Mouse (Mus musculus): ENCODE data around the gene Prr15l. TPM values are rescaled to one million over a fixed set of nuclear protein-coding genes. Genes with fewer than 3 reads are reported as not detected.

Prr15l gene
- total RNA-seq (2021) = under 1 TPM; 0.32 to 0.36 TPM

DNA sequence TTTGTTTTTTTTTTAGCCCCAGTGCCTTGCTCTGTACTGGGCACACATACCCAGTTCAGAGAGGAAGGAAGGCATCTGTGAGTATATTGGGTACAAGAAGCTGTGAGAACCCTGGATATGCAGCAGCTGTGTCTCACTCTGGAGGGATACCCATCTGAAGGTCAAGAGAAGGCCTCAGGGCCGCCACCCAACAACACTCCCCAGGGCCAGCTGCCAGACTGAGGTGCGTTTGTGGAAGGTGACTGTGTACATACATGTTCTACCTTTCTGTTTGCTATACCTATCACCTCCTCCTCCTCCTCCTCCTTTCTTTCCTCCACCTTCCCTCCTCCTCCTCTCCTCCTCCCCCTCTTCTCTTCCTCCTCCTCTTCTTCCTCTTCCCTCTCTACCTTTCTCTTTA, at the start of gene Prr15l:
Gene Prr15l (plus strand): TSS at position 17 of the 400 bp plus-strand sequence.
- no peak for DNase-seq

DNA sequence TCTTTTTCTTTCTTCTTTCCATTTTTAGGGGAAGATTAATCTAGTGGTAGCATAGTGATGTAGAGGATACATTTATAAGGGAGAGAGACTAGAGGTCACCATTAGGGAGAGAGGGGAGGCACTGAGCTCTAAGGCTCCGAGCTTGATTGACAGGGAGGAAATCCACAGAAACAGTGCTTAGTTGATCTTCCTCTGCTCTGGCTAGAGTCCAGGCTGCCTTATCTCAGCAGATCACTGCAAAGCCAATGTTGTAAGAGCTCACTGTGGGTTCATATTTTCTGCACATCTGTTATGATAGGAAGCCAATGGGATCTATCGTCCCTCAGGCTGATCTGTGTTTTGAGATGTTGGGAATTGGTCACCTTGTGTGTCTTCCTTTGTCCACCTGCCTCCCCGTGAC, 49.2 kb upstream of the Prr15l start:
- DNase-seq = no peak

DNA sequence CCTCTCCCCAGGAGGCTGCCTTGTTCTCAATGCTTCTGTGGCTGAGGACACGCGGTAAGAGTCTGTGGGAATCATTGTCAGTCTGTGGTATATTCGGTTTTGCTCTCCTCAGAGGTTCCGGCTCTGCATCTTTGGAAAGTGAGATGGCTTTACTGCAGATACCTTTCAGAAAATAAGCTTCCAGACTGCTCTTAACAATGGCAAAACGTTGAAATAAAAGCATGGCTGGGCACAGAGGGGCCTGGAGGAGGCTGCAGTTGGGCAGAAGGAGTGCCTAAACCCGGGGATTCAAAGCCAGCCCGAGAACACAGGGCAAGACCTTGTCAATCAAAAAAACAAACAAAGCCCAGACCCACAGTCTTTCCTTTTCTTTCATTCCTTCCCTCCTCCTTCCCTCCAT, 48.5 kb upstream of the Prr15l start:
- no peak for DNase-seq

DNA sequence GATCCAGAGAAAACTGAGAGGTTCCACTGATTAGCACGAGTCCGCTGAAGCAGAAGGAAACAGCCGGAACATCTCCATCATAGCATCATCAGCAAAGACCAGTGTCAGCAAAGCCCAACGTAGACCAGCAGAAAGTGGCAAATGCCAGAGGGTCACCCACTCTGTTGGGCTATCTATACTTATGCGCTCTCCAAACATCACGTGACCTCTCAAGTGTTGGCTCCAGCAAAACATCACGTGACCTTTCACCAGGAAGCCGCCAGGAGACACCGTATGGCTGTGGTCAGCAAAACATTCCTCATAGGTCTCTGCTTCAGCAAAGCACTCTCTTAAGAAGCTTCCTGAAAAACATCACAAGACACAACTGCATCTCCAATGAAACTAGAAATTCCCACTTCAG, 47.6 kb upstream of the Prr15l start:
- DNase-seq = no peak

DNA sequence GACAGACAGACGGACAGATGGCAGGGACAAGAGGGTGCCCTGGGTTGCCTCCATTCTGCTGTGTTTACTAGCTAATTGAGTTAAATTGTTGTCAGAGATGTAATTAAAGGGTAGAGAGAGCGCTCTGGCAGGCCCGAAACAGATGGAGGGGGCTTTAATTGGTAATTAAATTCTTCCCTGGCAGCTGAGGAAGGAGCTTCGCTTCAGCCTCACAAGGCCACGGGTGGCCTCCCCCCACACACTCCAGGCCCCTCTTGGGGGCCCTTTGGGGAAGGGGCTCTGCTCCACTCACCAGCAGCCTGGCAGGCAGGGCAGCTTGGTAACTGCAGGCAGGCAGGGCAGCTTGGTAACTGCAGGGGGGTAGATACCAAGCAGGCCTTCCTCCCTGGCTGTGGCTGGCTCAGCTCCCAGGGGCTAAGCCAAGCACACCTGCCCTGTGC, 42.0 kb upstream of the Prr15l start:
- DNase-seq = no peak

DNA sequence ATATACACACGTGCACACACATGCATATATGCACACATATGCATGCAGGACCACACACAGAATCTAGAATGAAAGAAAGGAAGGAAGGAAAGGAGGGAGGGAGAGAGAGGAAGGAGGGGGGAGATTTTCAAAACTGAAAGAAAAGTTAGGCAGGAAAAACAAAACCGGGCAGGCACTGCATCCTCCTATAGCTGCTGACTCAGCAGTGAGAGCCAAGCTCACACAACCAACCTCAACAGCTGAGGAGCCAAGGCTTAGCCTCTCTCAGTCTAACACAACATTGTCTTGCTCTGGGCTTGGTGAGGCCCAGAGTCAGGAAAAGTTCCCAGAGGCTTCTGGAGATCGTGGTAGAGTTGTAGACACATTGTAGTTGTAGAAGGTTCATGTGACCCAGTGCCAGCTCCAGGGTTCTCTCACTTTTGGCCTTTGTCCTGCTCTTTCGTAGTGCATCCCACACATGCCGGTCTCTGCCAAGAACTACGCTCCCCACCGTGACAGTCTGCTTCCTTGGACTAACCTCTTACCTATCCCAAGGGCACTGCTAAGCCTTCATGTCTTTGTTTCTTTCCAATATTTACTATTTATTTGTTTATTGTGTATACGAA, 40.9 kb upstream of the Prr15l start:
- no peak for DNase-seq

DNA sequence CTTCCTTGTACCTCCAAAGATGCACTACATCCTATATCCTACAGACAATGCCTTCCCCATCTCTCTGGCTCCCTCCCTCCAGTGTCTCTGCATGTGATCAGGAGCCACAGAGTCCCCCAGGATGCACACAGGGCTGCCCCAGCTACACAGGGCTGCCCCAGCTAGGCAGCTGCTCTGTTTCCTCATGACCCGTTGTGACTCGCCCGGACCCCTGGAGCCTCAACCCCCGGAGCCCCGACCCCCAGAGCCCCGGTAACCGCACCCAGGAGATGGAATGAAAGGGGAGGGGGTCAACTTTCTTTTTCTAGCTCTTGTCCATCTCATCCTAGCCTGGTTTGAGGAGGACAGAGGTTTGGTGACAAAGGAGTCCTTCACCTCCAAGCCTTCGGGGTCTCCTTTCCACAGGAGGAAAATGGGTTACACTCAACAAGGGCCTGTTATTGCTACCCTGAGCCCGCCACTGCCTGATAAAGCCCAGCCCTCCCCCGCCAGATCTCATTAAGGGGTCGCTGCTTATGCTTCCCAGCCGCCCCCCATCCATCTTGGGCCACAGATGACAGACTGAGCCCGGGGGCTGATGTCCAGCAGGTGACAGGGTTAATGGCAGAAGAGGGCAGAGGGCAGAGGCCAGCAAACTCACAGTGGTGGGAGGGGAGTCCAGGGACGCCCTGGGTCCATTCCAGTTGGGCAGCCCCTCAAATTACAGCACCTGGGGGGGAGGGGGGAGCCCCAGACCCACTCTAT, 35.9 kb upstream of the Prr15l start:
- DNase-seq = no peak

DNA sequence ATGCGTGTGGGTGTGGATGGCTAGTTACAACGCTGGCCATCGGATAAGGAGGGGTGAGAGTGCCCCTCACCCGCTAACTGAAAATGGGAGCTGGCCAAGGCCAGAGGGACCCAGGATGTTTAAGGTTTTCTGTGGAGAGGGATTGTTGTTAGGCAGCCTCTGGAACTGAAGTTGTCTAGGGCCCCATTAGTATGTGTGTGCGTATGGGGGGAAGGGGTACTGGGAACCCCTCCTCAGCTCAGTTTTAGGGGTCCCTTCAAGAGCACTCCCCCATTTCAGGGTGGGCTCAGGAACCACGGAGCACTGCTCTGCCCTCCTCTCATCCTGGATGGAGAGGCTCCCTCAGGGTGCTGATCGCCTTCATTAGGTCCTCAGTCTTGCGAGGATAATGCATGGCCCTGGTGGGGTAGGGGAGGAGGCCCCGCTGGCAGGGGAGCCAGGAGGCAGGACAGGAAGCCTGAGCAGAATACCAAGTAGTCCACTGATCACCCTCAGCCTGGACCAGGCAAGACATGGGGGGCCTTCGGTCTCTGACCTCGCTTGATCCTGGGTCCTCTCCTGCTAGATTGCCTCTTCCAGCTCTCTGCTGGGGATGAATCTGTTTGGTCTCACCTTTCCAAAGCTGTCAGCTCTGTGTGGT, 34.6 kb upstream of the Prr15l start:
- DNase-seq = no peak

DNA sequence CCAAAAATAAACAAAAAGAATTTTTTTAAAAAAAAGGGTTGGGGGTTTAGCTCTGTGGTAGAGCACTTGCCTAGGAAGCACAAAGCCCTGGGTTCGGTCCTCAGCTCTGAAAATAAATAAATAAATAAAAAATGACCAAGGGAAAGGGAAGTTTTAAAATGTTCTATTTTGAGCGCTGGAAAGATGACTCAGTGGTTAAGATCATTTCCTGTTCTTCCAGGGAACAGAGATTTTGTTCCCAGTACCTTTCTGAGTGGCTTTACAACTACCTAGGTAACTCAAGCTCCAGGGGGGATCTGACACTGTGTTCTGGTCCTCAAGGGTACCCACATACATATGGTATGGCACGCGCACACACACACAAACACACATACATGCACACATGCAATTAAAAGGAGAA, 32.0 kb upstream of the Prr15l start:
- DNase-seq = no peak

DNA sequence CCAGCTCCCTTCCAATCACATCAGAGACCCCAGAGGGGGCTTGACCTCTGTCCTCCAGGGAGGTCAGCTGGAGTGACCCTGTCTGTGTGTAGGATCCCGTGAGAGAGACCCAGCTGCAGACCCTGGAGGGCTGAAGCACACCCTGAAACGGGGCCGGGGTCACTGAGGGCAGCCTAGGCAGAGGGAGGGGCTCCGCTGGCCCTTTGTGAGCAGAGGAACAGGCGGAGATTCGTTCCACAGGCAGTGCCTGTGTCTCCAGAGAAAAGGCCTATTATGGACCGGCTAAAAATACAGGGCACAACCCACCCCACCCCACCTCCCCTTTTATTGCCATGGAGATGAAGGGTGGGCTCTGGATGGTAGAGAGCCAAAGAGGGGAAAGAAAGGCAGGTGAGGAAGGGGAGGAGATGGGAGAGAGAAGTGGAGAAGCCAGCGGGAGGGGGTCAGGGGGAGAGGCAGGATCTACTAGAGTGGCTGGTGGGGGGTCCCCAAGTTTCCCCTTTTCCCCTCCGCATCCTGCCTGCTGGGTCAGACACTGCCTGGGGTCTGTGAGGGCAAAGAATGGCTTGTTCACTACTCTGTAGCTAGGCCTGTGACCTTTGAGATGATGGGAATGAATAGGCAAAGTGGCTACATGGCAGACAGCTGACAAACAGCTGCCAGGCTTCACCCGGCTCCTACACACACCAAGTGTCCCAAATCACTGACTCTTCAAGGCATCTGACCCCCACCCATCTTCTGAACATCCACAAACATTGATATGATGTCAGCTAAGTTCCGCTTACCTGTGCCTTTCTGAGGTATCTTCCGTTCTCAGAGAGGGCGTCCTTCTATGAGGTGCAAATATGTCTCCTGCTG, 28.2 kb upstream of the Prr15l start:
- no peak for DNase-seq

DNA sequence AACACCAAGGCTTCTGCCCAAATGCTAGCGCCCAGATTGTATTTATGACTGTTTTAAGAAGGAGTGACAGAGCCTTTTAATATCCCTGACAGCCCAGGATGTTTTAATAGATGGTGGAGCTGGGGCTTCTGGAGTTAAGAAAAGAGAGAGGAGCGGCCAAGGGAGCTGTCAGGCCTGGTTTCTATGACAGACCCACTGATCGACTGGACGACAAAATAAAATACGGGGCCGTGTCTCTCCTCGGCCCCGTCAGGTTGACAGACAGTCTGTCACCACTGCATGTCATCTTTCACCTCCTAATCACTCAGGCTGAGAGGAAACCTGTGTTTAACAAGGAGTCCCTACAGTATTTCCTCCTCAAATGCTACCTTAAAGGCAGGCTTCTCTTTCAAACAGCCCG, 26.6 kb upstream of the Prr15l start:
- no peak for DNase-seq

DNA sequence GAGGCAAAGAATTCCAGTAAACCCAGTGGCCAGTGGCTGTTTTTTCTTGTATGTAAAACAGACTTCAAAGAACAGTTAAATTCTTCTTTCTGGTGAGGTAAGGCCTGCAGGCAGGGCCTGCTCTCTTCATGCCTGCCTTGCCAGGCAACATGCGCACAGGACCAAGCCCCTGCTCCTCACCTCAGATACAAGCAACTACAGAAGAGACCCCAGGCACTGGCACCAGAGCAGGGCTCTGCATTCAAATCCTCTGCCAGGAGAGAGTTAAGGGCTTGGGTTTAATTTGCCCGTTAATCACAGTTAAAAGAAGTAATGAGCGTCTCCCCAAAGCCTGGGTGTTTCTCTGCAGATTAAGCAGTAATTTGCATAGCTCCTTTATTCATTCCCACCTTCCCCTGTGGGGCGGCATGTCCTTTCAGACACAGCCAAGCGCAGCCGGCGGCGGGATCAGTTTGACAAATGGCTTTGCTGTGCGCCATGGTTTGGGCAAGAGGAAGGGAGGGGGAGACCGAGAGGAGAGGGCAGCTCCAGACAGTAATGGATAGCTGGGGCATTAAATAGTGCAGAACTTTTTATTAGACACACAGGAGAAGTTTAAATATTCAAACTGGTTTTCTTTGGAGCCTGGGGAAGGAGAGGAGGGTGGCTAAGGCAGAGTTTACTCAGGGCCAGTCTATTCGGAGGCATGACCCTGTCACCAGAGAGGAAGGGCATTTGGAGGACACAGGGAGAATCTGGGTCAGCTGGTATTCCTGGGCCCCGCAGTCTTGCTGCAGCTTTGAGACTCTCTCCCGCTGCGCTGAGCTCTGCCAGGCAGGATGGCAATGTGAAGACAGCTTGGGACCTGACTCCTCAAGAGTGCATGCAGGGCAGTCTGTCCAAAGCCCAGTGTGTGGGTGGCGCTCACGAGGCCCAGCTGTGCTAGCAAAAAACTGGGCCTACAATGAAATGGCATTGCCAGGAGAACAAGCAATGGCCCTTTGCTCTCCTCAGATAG, 25.0 kb upstream of the Prr15l start:
- DNase-seq = no peak

DNA sequence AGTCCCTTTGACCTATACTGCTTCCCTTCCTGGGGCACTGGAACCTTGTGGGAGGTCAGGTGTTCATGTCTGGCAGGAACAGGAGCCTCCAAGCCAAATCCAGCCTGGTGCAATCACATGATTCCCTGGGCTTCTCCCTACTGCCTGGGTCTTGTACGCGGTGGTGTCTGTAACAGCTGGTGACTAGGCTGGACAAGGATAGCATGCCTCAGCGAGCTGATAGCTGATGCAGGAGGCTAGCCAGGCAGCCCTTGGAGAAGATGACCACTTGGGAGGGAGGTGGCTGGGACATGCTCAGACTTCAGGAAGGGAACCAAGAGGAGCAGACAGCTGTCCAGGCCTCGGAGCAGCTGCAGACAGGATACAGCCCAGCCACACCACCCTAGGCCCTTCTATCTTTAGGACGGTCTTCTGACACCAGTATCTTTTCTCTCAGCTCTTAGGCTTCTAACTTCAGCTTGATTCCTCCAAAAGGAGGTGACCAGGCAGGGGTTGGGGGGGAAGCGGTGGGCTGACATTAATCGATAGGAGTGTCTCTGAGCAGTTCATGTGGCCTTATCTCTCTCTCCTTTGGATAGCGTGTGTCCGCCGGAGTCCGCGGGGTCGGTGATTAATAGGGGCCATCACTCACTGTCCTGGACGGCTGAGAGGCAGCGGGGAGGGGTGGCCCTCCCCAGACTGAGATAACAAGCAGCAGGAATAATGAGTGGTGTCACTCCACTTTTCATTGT, 21.3 kb upstream of the Prr15l start:
- DNase-seq = peak; percentile 52

DNA sequence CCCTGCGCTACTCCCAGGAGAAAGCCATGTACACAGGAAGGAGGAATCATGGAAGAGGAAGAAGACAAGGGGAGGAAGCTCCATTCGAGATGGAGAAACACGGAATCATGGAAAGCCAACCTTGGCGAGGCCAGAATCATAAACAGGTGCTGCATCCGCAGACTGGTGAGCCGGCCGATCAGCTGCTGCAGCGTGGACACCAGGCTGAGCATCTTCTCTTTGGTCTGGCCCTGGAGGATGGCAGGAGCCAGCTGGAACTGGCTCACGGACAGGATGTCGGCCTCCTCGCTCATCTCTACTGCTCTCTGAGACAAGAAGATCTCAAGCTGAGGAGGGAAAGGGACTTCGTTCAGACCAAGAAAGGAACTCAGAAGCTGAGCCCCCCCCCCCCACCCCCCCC, 19.3 kb upstream of the Prr15l start:
- no peak for DNase-seq

DNA sequence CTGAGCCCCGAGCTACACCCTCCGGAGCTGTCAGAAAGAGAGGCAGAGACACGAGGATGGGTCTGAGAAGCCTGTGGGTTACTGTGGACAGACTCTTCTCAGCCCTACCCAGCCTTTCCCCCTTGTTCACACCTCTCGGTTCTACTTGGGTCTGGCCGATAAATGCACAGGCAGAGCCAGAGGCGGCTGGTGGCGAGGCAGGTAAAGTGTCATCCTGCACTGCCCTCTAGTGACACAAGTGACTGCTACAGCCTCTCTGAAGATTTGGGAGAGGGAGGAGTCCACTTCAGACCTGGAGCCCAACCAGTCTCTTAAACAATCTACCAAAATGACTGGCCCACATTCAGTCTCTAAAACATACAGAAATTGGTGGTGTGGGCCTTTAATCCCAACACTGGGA, 17.9 kb upstream of the Prr15l start:
- DNase-seq = peak; percentile 90

DNA sequence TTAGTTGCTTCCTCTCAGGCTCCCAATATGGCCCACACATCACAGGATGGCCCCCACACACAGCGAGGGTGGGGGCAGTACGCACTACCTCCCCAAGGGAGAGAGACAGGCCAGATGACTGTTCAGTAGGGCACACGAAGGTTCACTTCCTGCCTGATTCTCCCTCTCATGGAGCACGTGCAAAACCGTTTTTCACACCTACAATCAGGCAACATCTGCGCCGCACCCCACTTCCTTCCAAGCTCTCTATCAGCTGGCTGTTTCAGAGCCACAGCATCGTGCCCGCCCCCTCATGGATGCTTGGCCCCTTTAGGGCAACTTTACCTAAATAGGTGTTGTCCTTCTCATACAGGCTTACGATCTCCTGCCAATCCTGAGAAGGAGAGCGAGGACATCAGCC, 15.2 kb upstream of the Prr15l start:
- no peak for DNase-seq

DNA sequence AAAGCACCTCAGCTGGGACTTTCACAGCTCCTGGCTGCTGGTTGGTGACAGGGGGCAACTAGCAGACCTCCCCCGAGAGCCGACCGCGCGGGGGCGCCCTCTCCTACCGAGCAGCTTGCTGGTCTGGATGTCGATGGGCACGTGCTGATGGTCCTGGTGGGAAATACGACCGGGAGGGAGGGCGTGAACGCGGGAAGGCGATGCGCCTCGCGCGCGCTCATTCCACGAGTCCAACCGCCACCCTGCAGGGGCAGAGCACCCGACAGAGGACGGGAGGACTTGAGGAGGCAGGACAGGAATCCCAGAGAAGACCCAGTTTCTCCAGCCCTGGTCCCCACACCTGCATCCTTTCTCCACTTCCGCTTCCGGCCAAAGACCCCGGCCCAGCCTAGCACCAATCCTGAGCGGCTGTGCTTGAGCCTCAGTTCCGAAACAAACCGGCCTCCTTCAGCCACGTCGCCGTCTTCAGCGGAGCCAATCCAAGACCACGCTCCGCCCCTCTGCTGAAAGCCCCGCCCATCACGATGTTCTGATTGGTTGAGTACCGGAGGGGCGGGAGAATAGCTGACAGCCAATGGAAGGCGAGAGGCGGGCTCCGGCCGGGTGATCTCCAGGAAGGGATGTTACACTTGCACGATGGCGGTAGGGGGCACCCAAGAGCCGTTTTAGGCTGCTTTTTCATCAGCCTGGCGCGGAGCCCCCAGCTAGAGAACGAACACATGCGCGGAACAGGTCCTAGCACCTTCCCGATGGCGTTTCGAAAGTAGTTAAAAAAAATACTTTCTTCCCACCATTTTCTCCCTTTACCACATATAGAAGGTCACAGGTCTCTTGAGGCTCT, 11.6 kb upstream of the Prr15l start, which contains the start of gene Cdk5rap3:
Gene Cdk5rap3 (minus strand): TSS at position 453 of the 841 bp plus-strand sequence.
- DNase-seq = peak; percentile 99

DNA sequence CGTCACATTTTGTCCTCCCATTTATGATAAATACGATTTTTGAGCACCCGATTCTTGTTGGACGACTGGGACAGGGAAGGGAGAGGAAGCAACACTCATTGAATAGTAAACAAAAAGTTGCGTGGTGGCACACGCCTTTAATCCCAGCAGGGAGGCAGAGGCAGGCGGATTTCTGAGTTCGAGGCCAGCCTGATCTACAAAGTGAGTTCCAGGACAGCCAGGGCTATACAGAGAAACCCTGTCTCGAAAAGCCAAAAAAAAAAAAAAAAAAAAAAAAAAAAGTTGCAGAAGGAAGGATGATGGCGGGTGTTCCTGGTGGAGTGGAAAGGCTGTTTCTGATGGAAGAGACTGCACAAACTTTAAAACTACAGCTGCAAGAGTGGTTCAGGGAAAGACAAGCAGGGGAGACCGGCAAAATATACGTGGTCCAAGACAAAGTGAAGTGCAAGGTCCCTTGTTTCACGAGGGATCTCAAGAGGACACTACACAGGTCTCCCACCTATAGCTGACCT, 11.0 kb upstream of the Prr15l start:
- DNase-seq = no peak

DNA sequence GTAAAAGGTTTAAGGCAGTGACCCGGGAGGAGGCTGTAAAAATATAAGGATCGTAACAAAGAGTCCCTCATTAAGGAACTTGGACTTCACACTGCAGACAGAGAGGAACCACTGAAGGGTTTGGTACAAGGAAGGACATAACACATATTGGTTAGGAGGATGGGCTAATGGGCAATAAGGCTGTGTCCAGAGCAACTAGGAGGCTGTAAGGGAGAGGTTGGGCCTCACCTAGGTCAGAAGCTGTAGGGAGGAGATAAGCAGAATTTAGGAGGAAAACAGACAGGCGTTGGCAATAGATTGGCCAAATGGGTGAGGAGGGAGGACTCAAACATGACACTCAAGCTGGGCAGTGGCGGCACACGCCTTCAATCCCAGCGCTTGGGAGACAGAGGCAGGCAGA, 10.5 kb upstream of the Prr15l start:
- DNase-seq = no peak

DNA sequence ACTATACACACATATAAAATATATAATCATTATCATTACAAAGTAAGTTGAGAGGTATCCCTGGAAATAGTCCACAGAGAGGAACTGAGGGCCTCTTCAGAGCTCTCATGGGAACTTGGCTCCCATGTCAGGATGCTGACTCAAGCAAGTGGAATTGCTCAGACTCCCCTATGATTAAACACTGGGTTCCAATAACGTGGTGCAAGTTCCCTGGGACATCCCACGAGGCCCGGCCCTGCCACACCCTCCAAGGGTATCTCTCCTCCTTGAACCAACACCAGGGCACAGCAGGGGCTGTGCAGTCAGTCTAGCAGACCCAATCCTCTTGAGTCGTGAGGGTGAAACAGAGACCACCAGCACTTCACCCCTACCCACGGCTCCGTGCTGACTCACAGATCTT, 8.9 kb upstream of the Prr15l start:
- no peak for DNase-seq

Data from heart, postnatal 4 days (tissue).